Mouse (Mus musculus): ENCODE data around the gene Aaed1.

- TF ChIP-seq CTCF (IDR thresholded peaks at IDR 0.05; ENCODE audit: low read depth) (no peak), EP300 (IDR thresholded peaks at IDR 0.05; ENCODE audit: low read depth) (no peak)
Measured at GRCm38 (mm10) chr13:64359702-64360101, 47.2 kb upstream of the Aaed1 start.

All from liver, postnatal 0 days (tissue).